Mouse (Mus musculus): ENCODE data around the gene Fan1. TPM values are rescaled to one million over a fixed set of nuclear protein-coding genes. Genes with fewer than 3 reads are reported as not detected.

Gene Fan1
- polyA plus RNA-seq, 1 experiment from 2014 or later = 5.4 TPM

DNA sequence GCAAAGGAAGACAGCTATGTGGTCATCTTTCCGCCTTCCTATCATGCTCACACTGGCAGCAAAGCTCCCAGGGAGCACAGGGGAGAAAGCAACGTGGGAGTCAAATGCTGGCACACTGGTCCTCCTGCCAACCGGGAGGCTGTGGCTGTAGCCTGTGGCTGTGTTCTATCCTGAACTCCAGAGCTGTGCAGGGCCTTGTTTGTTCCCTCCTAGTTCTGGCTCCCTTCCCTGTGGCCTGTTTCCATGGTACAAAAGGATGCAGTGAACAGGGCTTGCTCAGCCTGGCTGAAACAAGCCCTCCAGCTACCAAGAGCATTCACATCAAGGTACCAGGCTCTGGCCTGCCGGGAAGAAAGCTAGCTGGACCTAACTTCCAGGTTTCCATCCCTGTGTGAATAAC is 22.8 kb downstream of the Fan1 start:
- no peak overlapping the region for H3K4me2 ChIP-seq (ENCODE audit: low read depth, low read length)
- no peak overlapping the region for H3K27ac ChIP-seq (ENCODE audit: low read length)
- H3K36me3 ChIP-seq (ENCODE audit: control insufficient read depth, insufficient read depth, low read length) = 0 out of 2 replicates have a peak, but pooled peaks cover 4% of the 10 kb centered on the region
- no peak for ATAC-seq (ENCODE audit: insufficient read depth, low FRiP score)
- no peaks in the 10 kb centered on the region for H3K27me3 ChIP-seq (ENCODE audit: control insufficient read depth, insufficient read depth, low read length)
- H3K4me1 ChIP-seq (ENCODE audit: control insufficient read depth, insufficient read depth, low read length) = no peaks in the 10 kb centered on the region
- no peaks in the 10 kb centered on the region for H3K9me3 ChIP-seq (replicated peaks; ENCODE audit: control insufficient read depth, low read length)
- no peak overlapping the region for H3K4me3 ChIP-seq (replicated peaks; ENCODE audit: low read length)
- peak overlapping the region; percentile 11; the same call in 1 of the 2 replicates for H3K9ac ChIP-seq (ENCODE audit: low read length)
- WGBS = 82% methylated on average over 4 of the region's 4 CpGs

DNA sequence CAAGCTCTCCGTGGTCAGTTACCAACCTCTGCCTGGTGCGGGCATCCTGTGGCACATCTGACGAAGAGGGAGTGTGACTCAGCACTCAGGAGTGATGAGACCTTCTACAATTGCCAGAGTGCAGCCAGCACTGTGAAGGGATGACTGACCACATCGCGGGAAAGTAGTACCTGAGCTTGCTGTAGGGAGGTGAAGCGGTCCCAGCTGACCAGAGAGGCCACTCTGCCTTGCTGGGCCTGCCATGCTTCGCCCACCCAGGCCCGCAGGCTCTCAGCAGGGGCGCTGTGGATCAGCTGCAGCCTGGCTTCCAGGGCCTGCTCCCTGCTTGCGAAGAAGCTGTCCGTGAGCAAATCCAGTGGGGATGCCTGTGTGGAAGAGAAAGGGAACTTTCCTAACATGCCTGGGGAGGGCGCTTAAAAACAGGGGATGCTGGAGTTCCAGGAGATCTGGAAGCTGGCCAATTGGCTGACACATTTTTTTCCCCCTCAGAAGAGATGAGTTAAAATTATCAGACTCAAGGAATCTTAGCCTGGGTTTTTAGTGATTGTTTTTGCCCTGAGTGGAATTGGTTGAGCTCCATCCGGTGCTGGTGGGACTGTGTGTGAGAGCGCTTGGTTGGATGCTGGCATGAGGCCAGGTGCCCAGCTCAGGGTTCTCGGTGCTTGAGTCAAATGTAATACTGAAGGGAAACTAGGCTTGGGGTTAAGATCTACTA is 24.6 kb downstream of the Fan1 start:
- H3K4me2 ChIP-seq (ENCODE audit: low read depth, low read length) = no peak overlapping the region
- peak; percentile 50; the same call in 1 of the 2 replicates for ATAC-seq (ENCODE audit: insufficient read depth, low FRiP score)
- no peak overlapping the region for H3K9ac ChIP-seq (ENCODE audit: low read length)
- no peaks in the 10 kb centered on the region for H3K27me3 ChIP-seq (ENCODE audit: control insufficient read depth, insufficient read depth, low read length)
- H3K9me3 ChIP-seq (replicated peaks; ENCODE audit: control insufficient read depth, low read length) = no peaks in the 10 kb centered on the region
- no peak overlapping the region for H3K27ac ChIP-seq (ENCODE audit: low read length)
- H3K36me3 ChIP-seq (ENCODE audit: control insufficient read depth, insufficient read depth, low read length) = 0 out of 2 replicates have a peak, but pooled peaks cover 4% of the 10 kb centered on the region
- no peak overlapping the region for H3K4me3 ChIP-seq (replicated peaks; ENCODE audit: low read length)
- WGBS = 83% methylated on average over 15 of the region's 15 CpGs
- no peaks in the 10 kb centered on the region for H3K4me1 ChIP-seq (ENCODE audit: control insufficient read depth, insufficient read depth, low read length)

DNA sequence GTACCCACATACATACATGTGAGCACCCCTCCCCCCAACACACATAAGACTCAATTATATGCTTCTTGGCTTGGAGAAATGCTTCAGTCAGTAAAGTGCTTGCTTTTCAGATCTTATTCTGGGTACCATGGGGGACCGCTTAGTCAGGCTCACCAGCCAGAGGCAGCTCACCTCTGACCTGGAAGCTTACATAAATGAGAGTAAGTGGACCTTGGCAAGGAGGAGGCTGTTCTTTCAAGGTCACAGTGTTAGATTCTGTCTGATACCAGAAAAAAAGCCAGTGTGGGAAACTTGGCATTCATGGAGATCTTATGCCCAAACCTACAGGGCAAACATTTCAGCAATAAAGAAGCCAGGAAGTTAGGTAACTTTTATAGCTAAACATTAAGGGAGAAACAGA is 26.1 kb downstream of the Fan1 start:
- no peaks in the 10 kb centered on the region for H3K27me3 ChIP-seq (ENCODE audit: control insufficient read depth, insufficient read depth, low read length)
- ATAC-seq (ENCODE audit: insufficient read depth, low FRiP score) = no peak
- no peak overlapping the region for H3K4me3 ChIP-seq (replicated peaks; ENCODE audit: low read length)
- 90% methylated on average over 1 of the region's 1 CpGs for WGBS
- no peak overlapping the region for H3K27ac ChIP-seq (ENCODE audit: low read length)
- H3K9me3 ChIP-seq (replicated peaks; ENCODE audit: control insufficient read depth, low read length) = no peaks in the 10 kb centered on the region
- no peak overlapping the region for H3K4me2 ChIP-seq (ENCODE audit: low read depth, low read length)
- H3K36me3 ChIP-seq (ENCODE audit: control insufficient read depth, insufficient read depth, low read length) = peaks cover 6% of the 10 kb centered on the region; the same call in 1 of the 2 replicates
- no peak overlapping the region for H3K9ac ChIP-seq (ENCODE audit: low read length)
- no peaks in the 10 kb centered on the region for H3K4me1 ChIP-seq (ENCODE audit: control insufficient read depth, insufficient read depth, low read length)

DNA sequence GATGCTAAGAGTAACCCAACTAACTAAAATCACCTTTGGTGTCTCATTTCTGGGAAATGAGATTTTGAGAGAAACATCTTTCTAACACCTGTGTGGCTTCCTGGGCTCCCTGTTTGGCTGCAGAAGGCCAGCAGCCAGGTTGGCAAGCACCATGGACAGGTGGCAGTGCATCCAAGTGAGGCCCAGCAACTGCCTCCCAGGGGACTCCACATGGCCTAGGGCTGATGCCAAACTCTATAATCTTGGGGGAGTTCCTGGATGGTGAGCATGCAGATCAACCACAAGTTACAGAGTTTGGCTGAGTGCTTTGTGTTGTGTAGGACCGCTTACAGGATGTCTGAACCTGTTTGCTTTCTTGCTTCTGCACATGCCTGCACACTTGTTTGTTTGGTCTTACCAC is 41.2 kb downstream of the Fan1 start:
- Histone ChIP-seq H3K4me1 (ENCODE audit: control insufficient read depth, insufficient read depth, low read length) (no peaks in the 10 kb centered on the region), H3K9me3 (replicated peaks; ENCODE audit: control insufficient read depth, low read length) (no peaks in the 10 kb centered on the region), H3K27ac (ENCODE audit: low read length) (no peak overlapping the region), H3K27me3 (ENCODE audit: control insufficient read depth, insufficient read depth, low read length) (no peaks in the 10 kb centered on the region), H3K36me3 (ENCODE audit: control insufficient read depth, insufficient read depth, low read length) (peaks cover 8% of the 10 kb centered on the region), H3K9ac (ENCODE audit: low read length) (no peak overlapping the region), H3K4me2 (ENCODE audit: low read depth, low read length) (no peak overlapping the region), H3K4me3 (replicated peaks; ENCODE audit: low read length) (no peak overlapping the region)
- 88% methylated on average over 1 of the region's 1 CpGs for WGBS
- no peak for ATAC-seq (ENCODE audit: insufficient read depth, low FRiP score)

DNA sequence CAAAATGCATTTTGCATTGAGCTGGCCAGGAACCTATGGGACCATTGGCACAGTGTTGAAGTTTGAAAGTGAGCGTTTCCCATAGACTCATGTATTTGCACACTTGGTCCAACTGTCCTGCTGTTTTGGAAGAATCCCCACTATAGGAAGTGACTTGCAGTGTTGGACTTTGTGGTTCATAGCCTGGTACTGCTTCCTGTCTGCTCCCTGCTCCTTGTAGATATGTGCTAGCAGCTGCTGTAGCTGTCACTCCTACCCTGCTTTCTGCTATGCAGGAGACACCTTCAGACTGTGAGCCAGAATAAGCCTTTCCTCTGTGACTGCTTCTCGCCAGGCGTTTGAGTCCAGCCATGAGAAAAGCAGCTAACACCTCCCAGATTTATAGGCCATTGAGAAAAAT is 42.6 kb downstream of the Fan1 start:
- ATAC-seq (ENCODE audit: insufficient read depth, low FRiP score) = no peak
- H3K36me3 ChIP-seq (ENCODE audit: control insufficient read depth, insufficient read depth, low read length) = peaks cover 5% of the 10 kb centered on the region; the same call in 1 of the 2 replicates
- WGBS = 88% methylated on average over 3 of the region's 3 CpGs

DNA sequence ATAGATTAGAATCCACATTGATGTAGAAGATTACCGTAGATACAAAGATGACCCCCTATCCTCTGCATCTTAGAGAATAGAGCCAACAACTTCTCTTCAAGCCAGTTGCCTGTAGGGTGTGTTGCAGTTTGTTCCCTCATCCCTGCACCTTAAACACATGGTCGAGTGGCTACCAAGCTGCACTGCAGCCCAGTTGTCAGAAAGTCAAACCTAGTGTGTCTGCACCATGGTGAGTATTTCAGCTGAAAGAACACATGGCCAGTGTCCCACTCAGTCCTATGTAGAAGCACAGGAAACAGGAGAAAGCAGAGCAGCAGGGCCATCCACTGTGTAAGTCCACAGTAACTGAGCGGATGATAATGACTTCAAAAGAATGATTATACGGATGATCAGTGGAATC is 46.4 kb downstream of the Fan1 start:
- peaks cover 5% of the 10 kb centered on the region; the same call in 1 of the 2 replicates for H3K36me3 ChIP-seq (ENCODE audit: control insufficient read depth, insufficient read depth, low read length)
- no peak for ATAC-seq (ENCODE audit: insufficient read depth, low FRiP score)
- no peak overlapping the region for H3K9ac ChIP-seq (ENCODE audit: low read length)
- no peak overlapping the region for H3K4me3 ChIP-seq (replicated peaks; ENCODE audit: low read length)
- no peaks in the 10 kb centered on the region for H3K27me3 ChIP-seq (ENCODE audit: control insufficient read depth, insufficient read depth, low read length)
- H3K27ac ChIP-seq (ENCODE audit: low read length) = no peak overlapping the region
- no peak overlapping the region for H3K4me2 ChIP-seq (ENCODE audit: low read depth, low read length)
- H3K4me1 ChIP-seq (ENCODE audit: control insufficient read depth, insufficient read depth, low read length) = no peaks in the 10 kb centered on the region
- WGBS = 92% methylated on average over 4 of the region's 4 CpGs
- no peaks in the 10 kb centered on the region for H3K9me3 ChIP-seq (replicated peaks; ENCODE audit: control insufficient read depth, low read length)

More for the DNA sequence above, 42.6 kb downstream of the Fan1 start:
- no peak overlapping the region for H3K4me3 ChIP-seq (replicated peaks; ENCODE audit: low read length)
- no peaks in the 10 kb centered on the region for H3K9me3 ChIP-seq (replicated peaks; ENCODE audit: control insufficient read depth, low read length)
- no peak overlapping the region for H3K9ac ChIP-seq (ENCODE audit: low read length)
- no peaks in the 10 kb centered on the region for H3K27me3 ChIP-seq (ENCODE audit: control insufficient read depth, insufficient read depth, low read length)
- no peak overlapping the region for H3K4me2 ChIP-seq (ENCODE audit: low read depth, low read length)
- no peak overlapping the region for H3K27ac ChIP-seq (ENCODE audit: low read length)
- no peaks in the 10 kb centered on the region for H3K4me1 ChIP-seq (ENCODE audit: control insufficient read depth, insufficient read depth, low read length)

DNA sequence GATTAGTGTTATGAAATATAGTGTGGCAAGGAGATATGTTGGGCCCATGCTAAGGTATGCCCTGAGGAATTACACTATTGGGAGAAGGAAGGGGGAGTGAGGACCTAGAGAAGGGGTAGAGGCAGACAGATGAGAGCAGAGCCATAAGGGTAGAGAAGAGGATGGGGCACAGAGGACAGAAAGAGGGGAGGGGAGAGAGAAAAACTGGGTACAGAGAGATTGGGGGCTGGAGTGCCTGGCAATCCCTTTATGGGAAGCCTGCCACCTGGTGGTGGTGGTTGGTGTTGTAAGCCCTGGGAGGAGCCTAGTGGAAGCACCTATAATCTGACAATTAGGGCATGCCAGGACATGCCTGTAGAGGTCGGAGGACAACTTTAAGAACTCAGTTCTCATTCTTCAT is 47.0 kb downstream of the Fan1 start:
- Histone ChIP-seq H3K27me3 (ENCODE audit: control insufficient read depth, insufficient read depth, low read length) (no peaks in the 10 kb centered on the region), H3K27ac (ENCODE audit: low read length) (no peak overlapping the region), H3K4me3 (replicated peaks; ENCODE audit: low read length) (no peak overlapping the region), H3K9ac (ENCODE audit: low read length) (no peak overlapping the region), H3K36me3 (ENCODE audit: control insufficient read depth, insufficient read depth, low read length) (peaks cover 5% of the 10 kb centered on the region; the same call in 1 of the 2 replicates), H3K9me3 (replicated peaks; ENCODE audit: control insufficient read depth, low read length) (no peaks in the 10 kb centered on the region), H3K4me2 (ENCODE audit: low read depth, low read length) (no peak overlapping the region), H3K4me1 (ENCODE audit: control insufficient read depth, insufficient read depth, low read length) (no peaks in the 10 kb centered on the region)
- 25% methylated on average over 1 of the region's 1 CpGs for WGBS
- ATAC-seq (ENCODE audit: insufficient read depth, low FRiP score) = peak; percentile 50; the same call in 1 of the 2 replicates

DNA sequence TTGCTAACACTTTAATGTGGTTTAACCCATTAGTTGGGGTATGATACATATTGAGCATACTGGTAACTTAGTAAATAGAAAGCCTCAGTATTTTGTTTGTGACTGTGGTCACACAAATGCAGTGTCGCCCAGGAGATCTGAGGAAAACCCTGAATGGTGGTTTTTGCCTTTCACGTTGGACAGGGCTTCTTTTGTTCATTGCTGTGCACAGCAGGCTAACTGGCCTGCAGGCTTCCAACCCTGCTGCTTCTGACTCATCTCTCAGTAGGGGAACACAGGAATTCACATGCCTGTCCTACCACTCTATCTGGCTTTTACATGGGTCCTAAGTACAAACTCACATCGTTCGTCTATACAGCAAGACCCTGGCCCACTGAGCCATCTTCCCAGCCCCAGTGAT is 52.2 kb downstream of the Fan1 start:
- 86% methylated on average over 4 of the region's 4 CpGs for WGBS
- no peaks in the 10 kb centered on the region for H3K27me3 ChIP-seq (ENCODE audit: control insufficient read depth, insufficient read depth, low read length)
- H3K4me1 ChIP-seq (ENCODE audit: control insufficient read depth, insufficient read depth, low read length) = no peaks in the 10 kb centered on the region
- no peak for ATAC-seq (ENCODE audit: insufficient read depth, low FRiP score)
- H3K27ac ChIP-seq (ENCODE audit: low read length) = no peak overlapping the region
- no peaks in the 10 kb centered on the region for H3K9me3 ChIP-seq (replicated peaks; ENCODE audit: control insufficient read depth, low read length)
- no peak overlapping the region for H3K9ac ChIP-seq (ENCODE audit: low read length)
- peaks cover 9% of the 10 kb centered on the region; the same call in 1 of the 2 replicates for H3K36me3 ChIP-seq (ENCODE audit: control insufficient read depth, insufficient read depth, low read length)
- H3K4me3 ChIP-seq (replicated peaks; ENCODE audit: low read length) = no peak overlapping the region
- no peak overlapping the region for H3K4me2 ChIP-seq (ENCODE audit: low read depth, low read length)

DNA sequence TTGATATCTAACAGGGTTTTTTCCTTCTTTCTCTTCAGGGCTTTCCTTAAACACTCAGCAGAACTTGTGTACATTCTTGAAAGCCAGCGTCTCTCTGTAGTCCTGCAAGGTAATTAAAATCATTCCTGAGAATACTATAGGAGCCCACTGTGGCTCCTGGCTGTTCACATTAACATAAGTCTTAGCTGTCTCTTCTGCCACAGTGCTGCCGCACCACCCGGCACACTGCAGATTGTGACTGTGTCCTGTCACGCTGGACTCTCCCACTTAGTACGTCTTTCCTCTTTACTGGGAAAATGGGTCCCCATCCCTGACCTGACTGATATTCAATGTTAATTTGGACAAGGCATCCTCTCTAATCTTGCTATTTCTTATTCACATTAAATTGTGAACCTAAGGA is 52.8 kb downstream of the Fan1 start:
- H3K27ac ChIP-seq (ENCODE audit: low read length) = no peak overlapping the region
- H3K9ac ChIP-seq (ENCODE audit: low read length) = no peak overlapping the region
- H3K9me3 ChIP-seq (replicated peaks; ENCODE audit: control insufficient read depth, low read length) = no peaks in the 10 kb centered on the region
- peaks cover 9% of the 10 kb centered on the region; the same call in 1 of the 2 replicates for H3K36me3 ChIP-seq (ENCODE audit: control insufficient read depth, insufficient read depth, low read length)
- H3K4me3 ChIP-seq (replicated peaks; ENCODE audit: low read length) = no peak overlapping the region
- no peaks in the 10 kb centered on the region for H3K27me3 ChIP-seq (ENCODE audit: control insufficient read depth, insufficient read depth, low read length)
- ATAC-seq (ENCODE audit: insufficient read depth, low FRiP score) = no peak
- WGBS = 89% methylated on average over 5 of the region's 5 CpGs
- no peak overlapping the region for H3K4me2 ChIP-seq (ENCODE audit: low read depth, low read length)
- H3K4me1 ChIP-seq (ENCODE audit: control insufficient read depth, insufficient read depth, low read length) = no peaks in the 10 kb centered on the region
